In the genomic region with DNA sequence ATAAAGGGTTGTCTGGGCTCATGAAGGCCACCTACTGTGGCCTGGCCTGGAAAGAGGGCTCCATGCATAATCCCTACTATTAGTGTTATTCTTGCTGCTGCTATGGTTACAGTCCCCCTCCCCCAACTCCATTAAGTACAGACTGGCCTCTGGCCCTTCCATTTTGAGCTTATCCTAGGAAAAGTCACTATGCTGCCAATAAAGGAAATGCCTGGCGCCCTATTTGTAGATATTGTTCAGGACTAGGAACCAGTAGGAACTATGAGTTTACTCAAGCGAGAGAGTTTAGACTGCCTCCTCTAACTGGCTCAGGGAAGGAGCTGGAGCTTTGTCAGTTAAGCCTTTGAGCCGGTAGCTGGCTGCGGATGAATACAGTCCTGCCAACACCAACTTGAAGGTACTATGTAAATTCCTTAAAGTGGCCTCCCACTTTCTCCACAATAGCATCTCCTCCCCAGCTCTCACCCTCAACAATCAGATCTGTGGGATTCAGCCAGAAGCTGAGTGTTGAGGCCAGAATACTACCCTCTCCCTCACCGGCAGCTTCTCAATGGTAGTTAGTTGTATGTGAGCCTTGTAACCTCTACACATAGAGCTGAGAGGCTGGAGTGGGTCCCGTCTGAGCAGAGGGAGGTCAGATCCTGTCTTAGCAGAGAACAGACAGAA, we compare ENCODE assay signal across 8 mouse cellular contexts. TPM values are rescaled to one million over a fixed set of nuclear protein-coding genes. Genes with fewer than 3 reads are reported as not detected.
DNase-seq lines count a peak whose midpoint lies in the region; ATAC-seq lines count a peak whose summit lies in the region.

No protein-coding gene starts in this region.

- ATAC-seq in heart, embryonic 12.5 days (ENCODE audit: insufficient number of reproducible peaks, low FRiP score) = peak; percentile 71
- ATAC-seq in limb, embryonic 13.5 days (ENCODE audit: low FRiP score, low read depth) = no peak
- peak; percentile 83 for ATAC-seq in neural tube, embryonic 14.5 days (ENCODE audit: low read depth)

- H3K27me3 ChIP-seq in heart, embryonic 12.5 days (replicated peaks) = no peaks in the 10 kb centered on the region
- H3K27me3 ChIP-seq in limb, embryonic 13.5 days = no peaks in the 10 kb centered on the region
- no peaks in the 10 kb centered on the region for H3K27me3 ChIP-seq in neural tube, embryonic 14.5 days (ENCODE audit: control insufficient read depth, insufficient read depth, low read length)

- H3K4me2 ChIP-seq in heart, embryonic 12.5 days = no peak overlapping the region
- H3K4me2 ChIP-seq in limb, embryonic 13.5 days (replicated peaks) = no peak overlapping the region
- no peak overlapping the region for H3K4me2 ChIP-seq in neural tube, embryonic 14.5 days (ENCODE audit: low read depth, low read length)

- peak overlapping the region; percentile 80 for H3K27ac ChIP-seq in heart, embryonic 12.5 days (ENCODE audit: poor library complexity, severe bottlenecking)
- 0 out of 2 replicates have a peak overlapping the region, but pooled peaks have one; percentile 2 for H3K27ac ChIP-seq in limb, embryonic 13.5 days
- H3K27ac ChIP-seq in neural tube, embryonic 14.5 days (ENCODE audit: low read depth, low read length) = no peak overlapping the region

- H3K4me3 ChIP-seq in heart, embryonic 12.5 days = no peak overlapping the region
- no peak overlapping the region for H3K4me3 ChIP-seq in limb, embryonic 13.5 days
- H3K4me3 ChIP-seq in neural tube, embryonic 14.5 days (ENCODE audit: low read depth, low read length) = no peak overlapping the region

- peak; percentile 61 for DNase-seq in ES-CJ7 (ENCODE audit: low read depth, low spot score)
- DNase-seq in brain, adult 2 months (ENCODE audit: low read depth, low spot score) = peak; percentile 24
- no peak for DNase-seq in natural killer cell, adult 2 months (ENCODE audit: low spot score in 2 of 2)
- DNase-seq in gastrocnemius, adult 18-20 months (ENCODE audit: low spot score) = no peak
- no peak for DNase-seq in thymus, postnatal 36 days

- H3K36me3 ChIP-seq in heart, embryonic 12.5 days = no peaks in the 10 kb centered on the region
- H3K36me3 ChIP-seq in limb, embryonic 13.5 days = no peaks in the 10 kb centered on the region
- no peaks in the 10 kb centered on the region for H3K36me3 ChIP-seq in neural tube, embryonic 14.5 days (ENCODE audit: control insufficient read depth, insufficient read depth, low read length)

- no peak overlapping the region for H3K9ac ChIP-seq in heart, embryonic 12.5 days
- no peak overlapping the region for H3K9ac ChIP-seq in limb, embryonic 13.5 days
- H3K9ac ChIP-seq in neural tube, embryonic 14.5 days (replicated peaks; ENCODE audit: low read depth, low read length) = no peak overlapping the region

- H3K9me3 ChIP-seq in heart, embryonic 12.5 days (replicated peaks) = no peaks in the 10 kb centered on the region
- no peaks in the 10 kb centered on the region for H3K9me3 ChIP-seq in limb, embryonic 13.5 days
- no peaks in the 10 kb centered on the region for H3K9me3 ChIP-seq in neural tube, embryonic 14.5 days (ENCODE audit: control insufficient read depth, low read length)

- WGBS in heart, embryonic 12.5 days = 15% methylated on average over 6 of the region's 6 CpGs
- 28% methylated on average over 6 of the region's 6 CpGs for WGBS in limb, embryonic 13.5 days
- WGBS in neural tube, embryonic 14.5 days = 11% methylated on average over 6 of the region's 6 CpGs

- H3K4me1 ChIP-seq in heart, embryonic 12.5 days (replicated peaks) = peaks cover 18% of the 10 kb centered on the region
- H3K4me1 ChIP-seq in limb, embryonic 13.5 days = peaks cover 13% of the 10 kb centered on the region
- no peaks in the 10 kb centered on the region for H3K4me1 ChIP-seq in neural tube, embryonic 14.5 days (ENCODE audit: control insufficient read depth, insufficient read depth, low read length)

RNA-seq across cellular contexts. Expression of gene Ralgapa2, which starts 37.1 kb away (rescaled TPM):
- polyA plus RNA-seq in heart, embryonic 12.5 days (2016; fragmentation: Nextera tagmentation; extraction: Ambion mirVana) = 11.3 and 13.2 TPM in 2 replicates
- 6.5 and 6.7 TPM in 2 replicates for polyA plus RNA-seq in limb, embryonic 13.5 days (2015; fragmentation: Nextera tagmentation; extraction: Ambion mirVana)
- polyA plus RNA-seq in neural tube, embryonic 14.5 days (2014; fragmentation: Nextera tagmentation; extraction: Ambion mirVana) = 15.2 and 16.1 TPM in 2 replicates
- total RNA-seq in gastrocnemius, adult 18-20 months (2021) = 1 to 10 TPM; 8.3 to 9.3 TPM

Comparison
In these comparisons a context has a peak if more than half of its experiments do, and no peak if none do; other contexts are left out.
1. DNase-seq: peak in ES-CJ7 (single experiment) and brain, adult 2 months (single experiment); none in natural killer cell, adult 2 months (0 of 2), gastrocnemius, adult 18-20 months (single experiment) and thymus, postnatal 36 days (0 of 2).